Mouse (Mus musculus) CH12.LX (cell line): ENCODE data around the gene Gldn. TPM values are rescaled to one million over a fixed set of nuclear protein-coding genes. Genes with fewer than 3 reads are reported as not detected.

ENCODE experiments used
- DNase-seq: peaks from one replicate; pipeline ENCODE4 v3.0.0-alpha.2; 2013; ENCODE audit errors: extremely low read depth
- H3K27ac ChIP-seq: 2 replicates; pipeline ENCODE4 v1.5.1; 2012; ENCODE audit warnings: low read depth, mild to moderate bottlenecking, control low read depth, moderate library complexity; ENCODE audit not compliant: insufficient read depth
- H3K27me3 ChIP-seq: replicated peaks from 2 replicates; pipeline ENCODE3; 2012; ENCODE audit warnings: inconsistent platforms
- H3K36me3 ChIP-seq, 2 experiments: replicated peaks in 1 of 2; 2 replicates each; pipeline versions ENCODE3 to v1.6.1; 2012; ENCODE audit warnings: inconsistent platforms in 1 of 2, low read length in 1 of 2, mild to moderate bottlenecking in 1 of 2, mixed read lengths in 1 of 2, moderate library complexity in 1 of 2; ENCODE audit not compliant: control insufficient read depth in 1 of 2, insufficient read depth in 1 of 2
- H3K4me1 ChIP-seq, 2 experiments: 2 replicates each; pipeline ENCODE4 v1.6.1; 2012; ENCODE audit warnings: inconsistent platforms in 1 of 2, moderate library complexity in 1 of 2; ENCODE audit not compliant: insufficient read depth in 2 of 2, control insufficient read depth in 1 of 2
- H3K4me2 ChIP-seq: 2 replicates; pipeline ENCODE4 v1.6.1; 2012; ENCODE audit warnings: low read depth, mild to moderate bottlenecking, control low read depth; ENCODE audit not compliant: poor library complexity, insufficient read depth, severe bottlenecking
- H3K4me3 ChIP-seq, 3 experiments: fragments of 150-350 bp in 1 of 3; sonication (generic) in 1 of 3; replicated peaks in 1 of 3; 2 replicates each; pipeline versions ENCODE3 to v1.5.1; 2011 to 2012; ENCODE audit warnings: low read depth in 2 of 3, low read length in 2 of 3, mild to moderate bottlenecking in 2 of 3, moderate library complexity in 2 of 3, control low read depth in 1 of 3, improper control_type of control experiment in 1 of 3, inconsistent platforms in 1 of 3, mixed read lengths in 1 of 3; ENCODE audit not compliant: poor library complexity in 1 of 3
- H3K79me2 ChIP-seq: replicated peaks from 2 replicates; pipeline ENCODE4 v1.6.1; 2012; ENCODE audit warnings: mild to moderate bottlenecking, moderate library complexity; ENCODE audit not compliant: control insufficient read depth, poor library complexity, insufficient read depth, severe bottlenecking; ENCODE audit errors: extremely low read depth
- H3K9ac ChIP-seq: 2 replicates; pipeline ENCODE4 v1.6.1; 2012; ENCODE audit warnings: low read depth, mild to moderate bottlenecking, control low read depth, moderate library complexity; ENCODE audit not compliant: insufficient read depth
- H3K9me3 ChIP-seq: replicated peaks from 2 replicates; pipeline ENCODE3; 2012; ENCODE audit warnings: low read length, inconsistent platforms, mixed read lengths
- BHLHE40 ChIP-seq: IDR thresholded peaks from 2 replicates; pipeline ENCODE4 v1.6.1; 2011; ENCODE audit warnings: mild to moderate bottlenecking, low read depth, low read length, improper control_type of control experiment
- CHD1 ChIP-seq: IDR thresholded peaks from 2 replicates; pipeline ENCODE4 v1.6.1; 2012; ENCODE audit warnings: low read depth, low read length, improper control_type of control experiment, inconsistent platforms
- CHD2 ChIP-seq: IDR thresholded peaks from 2 replicates; pipeline ENCODE4 v1.6.1; 2011; ENCODE audit warnings: low read length, improper control_type of control experiment
- CTCF ChIP-seq, 2 experiments: IDR thresholded peaks in 1 of 2; conservative IDR thresholded peaks in 1 of 2; 2 replicates each; pipeline ENCODE4 v1.5.1; 2011 to 2012; ENCODE audit warnings: low read depth in 2 of 2, low read length in 2 of 2, improper control_type of control experiment in 1 of 2, inconsistent platforms in 1 of 2, mild to moderate bottlenecking in 1 of 2, moderate library complexity in 1 of 2
- ELF1 ChIP-seq: IDR thresholded peaks from 2 replicates; pipeline ENCODE4 v1.6.1; 2014; ENCODE audit warnings: low read depth, mild to moderate bottlenecking, inconsistent platforms, low read length, improper control_type of control experiment
- EP300 ChIP-seq: IDR thresholded peaks from 2 replicates; pipeline ENCODE4 v1.6.1; 2011; ENCODE audit warnings: low read length, improper control_type of control experiment
- ETS1 ChIP-seq: conservative IDR thresholded peaks from 2 replicates; pipeline ENCODE4 v1.6.1; 2012; ENCODE audit warnings: low read depth, mild to moderate bottlenecking, inconsistent platforms, low read length, improper control_type of control experiment, moderate library complexity
- GABPA ChIP-seq: IDR thresholded peaks from 2 replicates; pipeline ENCODE4 v1.6.1; 2012; ENCODE audit warnings: low read depth, low read length, improper control_type of control experiment, inconsistent platforms; ENCODE audit not compliant: insufficient replicate concordance
- JUN ChIP-seq: IDR thresholded peaks from 2 replicates; pipeline ENCODE4 v1.6.1; 2011; ENCODE audit warnings: low read depth, mild to moderate bottlenecking, low read length, improper control_type of control experiment, moderate library complexity; ENCODE audit not compliant: insufficient read depth
- KAT2A ChIP-seq: IDR thresholded peaks from 2 replicates; pipeline ENCODE4 v1.6.1; 2012; ENCODE audit warnings: low read length, improper control_type of control experiment, inconsistent platforms; ENCODE audit not compliant: insufficient replicate concordance
- MAFK ChIP-seq: IDR thresholded peaks from 2 replicates; pipeline ENCODE4 v1.6.1; 2011; ENCODE audit warnings: low read length, improper control_type of control experiment; ENCODE audit not compliant: insufficient replicate concordance
- MAZ ChIP-seq: IDR thresholded peaks from 2 replicates; pipeline ENCODE4 v1.6.1; 2012; ENCODE audit warnings: low read depth, mild to moderate bottlenecking, inconsistent platforms, low read length, improper control_type of control experiment, moderate library complexity
- MEF2A ChIP-seq: IDR thresholded peaks from 2 replicates; pipeline ENCODE4 v1.6.1; 2014; ENCODE audit warnings: low read depth, mild to moderate bottlenecking, inconsistent platforms, low read length, improper control_type of control experiment, borderline replicate concordance
- NELFE ChIP-seq: IDR thresholded peaks from 2 replicates; pipeline ENCODE4 v1.6.1; 2011; ENCODE audit warnings: low read depth, low read length, improper control_type of control experiment
- POLR2A ChIP-seq: IDR thresholded peaks from 2 replicates; pipeline ENCODE4 v1.6.1; 2011; ENCODE audit warnings: low read depth, mild to moderate bottlenecking, improper control_type of control experiment, low read length
- RAD21 ChIP-seq: IDR thresholded peaks from 2 replicates; pipeline ENCODE4 v1.6.1; 2011; ENCODE audit warnings: low read depth, mild to moderate bottlenecking, low read length, improper control_type of control experiment, moderate library complexity
- RCOR1 ChIP-seq: conservative IDR thresholded peaks from 2 replicates; pipeline ENCODE4 v1.6.1; 2012; ENCODE audit warnings: low read depth, mild to moderate bottlenecking, inconsistent platforms, low read length, improper control_type of control experiment
- SMC3 ChIP-seq: IDR thresholded peaks from 2 replicates; pipeline ENCODE4 v1.6.1; 2011; ENCODE audit warnings: low read depth, low read length, improper control_type of control experiment
- TBP ChIP-seq: conservative IDR thresholded peaks from 2 replicates; pipeline ENCODE4 v1.6.1; 2011; ENCODE audit warnings: low read depth, low read length, improper control_type of control experiment
- TCF12 ChIP-seq: IDR thresholded peaks from 2 replicates; pipeline ENCODE4 v1.6.1; 2014; ENCODE audit warnings: low read depth, mild to moderate bottlenecking, inconsistent platforms, low read length, improper control_type of control experiment
- ZKSCAN1 ChIP-seq: IDR thresholded peaks from 2 replicates; pipeline ENCODE4 v1.6.1; 2012; ENCODE audit warnings: low read depth, inconsistent platforms, low read length, improper control_type of control experiment, borderline replicate concordance
- ZMIZ1 ChIP-seq: IDR thresholded peaks from 2 replicates; pipeline ENCODE4 v1.6.1; 2012; ENCODE audit warnings: low read depth, mild to moderate bottlenecking, inconsistent platforms, low read length, improper control_type of control experiment
- ZNF384 ChIP-seq: IDR thresholded peaks from 2 replicates; pipeline ENCODE4 v1.6.1; 2012; ENCODE audit warnings: low read depth, low read length, improper control_type of control experiment, inconsistent platforms
- dilution Hi-C: fragments of 300-500 bp; cut with MboI; formaldehyde crosslinking; loops from 2 replicates; pipeline ENCODE4 v1.14.3; 2020; ENCODE audit warnings: low sequenced_read_pairs; ENCODE audit not compliant: extremely low pct_unique_long_range_greater_than_20kb, extremely low pct_ligation_motif_present
- in situ Hi-C: fragments of 300-500 bp; cut with MboI; formaldehyde crosslinking; loops from 3 replicates; pipeline ENCODE4 v1.14.3; 2019; ENCODE audit warnings: low sequenced_read_pairs, low pct_ligation_motif_present, low pct_unique_long_range_greater_than_20kb, mixed read lengths
- polyA plus RNA-seq: library from polyadenylated mRNA; unstranded; fragments of >175 nt; gene quantifications from 2 replicates; pipeline ENCODE4 v1.2.1, GENCODE M21; 2012; ENCODE audit warnings: low read depth; ENCODE audit not compliant: insufficient read length
- total RNA-seq, 2 experiments: library from RNA; depleted of rRNA; stranded (reverse); fragments of 300-350 nt in 1 of 2; fragments of >200 nt in 1 of 2; gene quantifications; 2 replicates each; pipeline ENCODE4 v1.2.3; 2012 to 2014

Gldn gene
- total and polyA plus RNA-seq, 3 experiments: not detected

DNA sequence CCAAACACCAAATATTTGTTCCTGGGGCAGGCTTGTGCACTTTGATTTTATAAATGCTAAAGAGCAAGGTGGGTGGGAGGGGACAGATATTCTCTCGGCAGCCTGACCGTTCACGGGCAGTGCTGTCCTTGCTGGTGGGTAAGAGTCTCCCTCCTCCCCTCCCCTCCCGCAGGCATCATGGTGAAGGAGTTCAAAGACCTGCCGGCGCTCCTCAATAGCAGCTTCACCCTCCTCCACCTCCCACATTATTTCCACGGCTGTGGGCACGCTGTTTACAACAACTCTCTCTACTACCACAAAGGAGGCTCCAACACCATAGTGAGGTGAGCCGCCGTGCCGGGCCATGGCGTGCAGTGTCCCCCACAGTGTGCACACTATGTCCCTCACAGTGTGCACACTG lies 49.3 kb downstream of the Gldn start:
- Histone ChIP-seq H3K79me2 (no peaks in the 10 kb centered on the region), H3K4me2 (no peak overlapping the region), H3K36me3 (no peaks in the 10 kb centered on the region), H3K9ac (no peak overlapping the region), H3K9me3 (no peaks in the 10 kb centered on the region), H3K4me3 (no peak overlapping the region), H3K27ac (no peak overlapping the region), H3K4me1 (no peaks in the 10 kb centered on the region), H3K27me3 (peaks cover 5% of the 10 kb centered on the region)
- in situ Hi-C loops: loop anchor here (10.0 kb wide), 1 partner anchor 341 kb away; no protein-coding TSS in a partner anchor
- DNase-seq: no peak
- TF ChIP-seq MAFK (no peak), POLR2A (no peak)
- dilution Hi-C loops: no loop called here

DNA sequence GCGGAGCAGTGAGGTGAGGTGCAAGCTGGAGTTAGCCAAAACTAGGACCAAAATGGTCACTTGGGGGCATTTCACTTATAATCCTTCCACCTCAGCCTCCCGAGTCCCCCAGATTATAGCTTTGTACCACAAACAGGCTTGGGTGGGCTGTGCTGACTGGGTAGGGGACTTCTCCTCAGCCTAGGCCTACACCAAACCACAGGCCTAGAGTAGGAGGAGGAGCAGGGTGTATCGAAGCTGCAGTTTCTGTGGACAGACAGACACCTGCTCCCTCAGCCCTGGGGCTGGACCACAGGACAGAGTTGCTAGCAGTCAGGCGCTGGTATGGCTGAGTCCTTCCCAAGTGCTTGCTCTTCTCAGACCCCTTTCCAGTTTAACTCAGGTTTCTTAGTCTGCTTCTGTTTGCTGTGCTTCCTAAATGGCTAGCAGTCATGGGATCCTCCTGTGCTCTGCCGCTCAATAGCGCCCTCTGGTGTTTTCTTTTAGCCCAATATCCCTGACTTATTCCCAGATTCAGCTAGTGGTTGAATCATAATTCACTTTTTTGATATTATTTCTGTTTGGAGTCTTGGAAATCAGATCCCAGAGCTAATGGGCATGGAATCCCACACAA lies 50.4 kb downstream of the Gldn start:
- TF ChIP-seq ZKSCAN1 (no peak), JUN (no peak), RAD21 (peak; percentile 59), NELFE (no peak), KAT2A (no peak), TCF12 (no peak), GABPA (no peak), EP300 (no peak), CHD1 (no peak), MEF2A (no peak), MAFK (no peak), CHD2 (no peak), RCOR1 (no peak), MAZ (no peak), ZNF384 (no peak), ETS1 (no peak), CTCF (conservative IDR thresholded peaks at IDR 0.05 in 1 of 2, IDR thresholded peaks at IDR 0.05 in 1 of 2; ENCODE audit: low read depth in 2 of 2, low read length in 2 of 2) (peak; percentile 78 to 82), TBP (no peak), SMC3 (peak; percentile 80), ELF1 (no peak), BHLHE40 (no peak), ZMIZ1 (no peak)
- Histone ChIP-seq H3K36me3 (no peaks in the 10 kb centered on the region), H3K9me3 (no peaks in the 10 kb centered on the region), H3K79me2 (no peaks in the 10 kb centered on the region), H3K9ac (no peak overlapping the region), H3K27me3 (peaks cover 3% of the 10 kb centered on the region), H3K4me1 (no peaks in the 10 kb centered on the region), H3K4me3 (no peak overlapping the region), H3K27ac (no peak overlapping the region), H3K4me2 (no peak overlapping the region)
- dilution Hi-C loops (no loop called here), in situ Hi-C loops (loop anchor here (10.0 kb wide), 1 partner anchor 342 kb away; no protein-coding TSS in a partner anchor)
- DNase-seq: peak; percentile 45
